Mouse (Mus musculus) hindbrain, embryonic 13.5 days (tissue): Measurements from ENCODE around the gene Wfdc12. TPM values are rescaled to one million over a fixed set of nuclear protein-coding genes. Genes with fewer than 3 reads are reported as not detected.

Experiments
- ATAC-seq: fragments of 200-750 bp; cut with Nextera tagmentation; 2 replicates; pipeline ENCODE4 v1.8.0; 2017; ENCODE audit warnings: moderate TSS enrichment; ENCODE audit not compliant: low FRiP score
- H3K27ac ChIP-seq: fragments of 300-500 bp; sonication (generic); 2 replicates; pipeline ENCODE4 v1.5.1; 2015; ENCODE audit warnings: inconsistent platforms, mild to moderate bottlenecking, moderate library complexity
- H3K27me3 ChIP-seq: fragments of 300-500 bp; sonication (generic); 2 replicates; pipeline ENCODE4 v1.6.1; 2015; ENCODE audit warnings: mild to moderate bottlenecking, inconsistent platforms
- H3K36me3 ChIP-seq: fragments of 300-500 bp; sonication (generic); 2 replicates; pipeline ENCODE4 v1.6.1; 2015; ENCODE audit warnings: mild to moderate bottlenecking, inconsistent platforms
- H3K4me1 ChIP-seq: fragments of 300-500 bp; sonication (generic); replicated peaks from 2 replicates; pipeline ENCODE4 v1.6.1; 2015; ENCODE audit warnings: inconsistent platforms
- H3K4me2 ChIP-seq: fragments of 300-500 bp; sonication (generic); 2 replicates; pipeline ENCODE4 v1.6.1; 2015; ENCODE audit warnings: inconsistent platforms, mild to moderate bottlenecking, moderate library complexity
- H3K4me3 ChIP-seq: fragments of 300-500 bp; sonication (generic); 2 replicates; pipeline ENCODE4 v1.5.1; 2015; ENCODE audit warnings: mild to moderate bottlenecking, inconsistent platforms
- H3K9ac ChIP-seq: fragments of 300-500 bp; sonication (generic); 2 replicates; pipeline ENCODE4 v1.6.1; 2015; ENCODE audit warnings: mild to moderate bottlenecking, inconsistent platforms
- H3K9me3 ChIP-seq: fragments of 300-500 bp; sonication (generic); 2 replicates; pipeline ENCODE4 v1.6.1; 2016; ENCODE audit warnings: inconsistent platforms
- WGBS: fragments of 180-500 bp; shearing (Covaris S2); methylation state at CpG from one replicate; pipeline ENCODE4 v1.1.7; 2015; 5-methylcytosine and 5-hydroxymethylcytosine counted together
- polyA plus RNA-seq: library from polyadenylated mRNA; unstranded; fragments of >200 nt; fragmentation: Nextera tagmentation; extraction: Ambion mirVana; gene quantifications from 2 replicates; pipeline ENCODE4 v1.2.1, GENCODE M21; 2015

The Wfdc12 gene
- polyA plus RNA-seq, 1 experiment from 2014 or later = not detected

DNA sequence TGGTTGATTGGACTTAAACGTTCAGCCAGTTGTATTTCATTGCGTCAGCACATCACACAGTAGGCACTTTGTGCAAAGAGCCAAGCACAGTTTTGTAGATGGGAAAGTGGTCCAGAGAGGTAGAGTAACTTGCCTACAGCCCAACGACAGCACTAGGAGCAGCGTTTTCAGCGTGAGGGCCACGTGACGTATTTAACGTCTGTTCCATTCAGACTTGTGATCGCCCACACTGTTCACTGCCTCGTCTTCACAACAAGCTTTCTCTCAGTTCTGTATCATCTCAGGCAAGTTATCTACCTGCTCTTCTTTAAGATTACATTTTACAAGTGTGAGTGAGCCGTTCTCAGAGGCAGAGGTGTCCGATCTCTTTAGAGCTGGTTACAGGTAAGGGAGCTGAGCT lies 43.9 kb downstream of the Wfdc12 start:
- peaks cover 40% of the 10 kb centered on the region for H3K4me1 ChIP-seq
- no peak for ATAC-seq
- H3K9ac ChIP-seq = no peak overlapping the region
- no peak overlapping the region for H3K27ac ChIP-seq
- WGBS = 97% methylated on average over 12 of the region's 12 CpGs
- peaks cover 7% of the 10 kb centered on the region for H3K36me3 ChIP-seq
- no peaks in the 10 kb centered on the region for H3K9me3 ChIP-seq
- H3K4me2 ChIP-seq = no peak overlapping the region
- H3K27me3 ChIP-seq = no peaks in the 10 kb centered on the region
- no peak overlapping the region for H3K4me3 ChIP-seq

DNA sequence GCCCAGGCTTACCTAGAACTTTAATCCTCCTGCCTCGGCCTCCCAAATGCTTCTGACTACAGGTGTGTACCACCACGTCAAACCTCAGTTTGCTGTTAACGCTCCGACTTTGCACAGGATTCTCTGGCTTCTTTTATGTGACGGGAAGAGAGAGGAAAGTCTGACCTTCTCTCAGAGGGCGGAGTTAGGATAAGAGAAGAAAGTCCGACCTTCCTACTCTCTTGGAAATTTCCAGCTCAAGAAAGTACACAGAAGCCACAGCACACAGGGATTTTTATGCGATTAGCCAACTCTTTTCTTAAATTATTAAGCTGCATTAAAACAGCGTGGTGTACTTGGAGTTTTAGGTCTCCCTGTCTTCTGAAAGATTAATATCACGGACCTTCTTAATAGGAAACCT lies 45.9 kb downstream of the Wfdc12 start:
- Histone ChIP-seq H3K27ac (no peak overlapping the region), H3K27me3 (no peaks in the 10 kb centered on the region), H3K4me2 (no peak overlapping the region), H3K36me3 (peaks cover 4% of the 10 kb centered on the region; the same call in 1 of the 2 replicates), H3K9ac (no peak overlapping the region), H3K9me3 (no peaks in the 10 kb centered on the region), H3K4me3 (no peak overlapping the region), H3K4me1 (peaks cover 25% of the 10 kb centered on the region)
- no peak for ATAC-seq
- WGBS = 83% methylated on average over 10 of the region's 10 CpGs

DNA sequence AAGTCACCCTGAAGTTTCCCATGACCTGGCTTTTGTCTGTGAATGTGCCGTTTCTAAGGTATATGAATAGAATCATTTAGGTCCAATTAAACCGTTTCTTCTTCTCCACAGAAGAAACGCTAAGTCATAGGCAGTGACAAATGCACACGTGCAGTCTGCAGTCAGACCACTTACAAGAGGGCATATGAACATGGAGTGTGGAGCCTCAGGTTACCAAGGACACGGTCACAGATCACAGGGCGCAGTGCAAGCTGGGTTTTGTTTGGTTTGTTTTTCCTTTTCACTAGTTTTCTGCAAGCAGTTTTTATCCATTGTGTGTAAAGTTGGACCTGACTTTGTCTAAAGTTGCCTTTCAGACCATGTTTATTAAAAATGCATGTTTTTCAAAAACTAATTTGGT lies 46.4 kb downstream of the Wfdc12 start:
- H3K4me3 ChIP-seq = no peak overlapping the region
- H3K9me3 ChIP-seq = no peaks in the 10 kb centered on the region
- WGBS = 37% methylated on average over 6 of the region's 6 CpGs
- ATAC-seq = no peak
- peaks cover 4% of the 10 kb centered on the region; the same call in 1 of the 2 replicates for H3K36me3 ChIP-seq
- no peak overlapping the region for H3K27ac ChIP-seq
- no peak overlapping the region for H3K9ac ChIP-seq
- H3K27me3 ChIP-seq = no peaks in the 10 kb centered on the region
- no peak overlapping the region for H3K4me2 ChIP-seq
- peaks cover 20% of the 10 kb centered on the region for H3K4me1 ChIP-seq

DNA sequence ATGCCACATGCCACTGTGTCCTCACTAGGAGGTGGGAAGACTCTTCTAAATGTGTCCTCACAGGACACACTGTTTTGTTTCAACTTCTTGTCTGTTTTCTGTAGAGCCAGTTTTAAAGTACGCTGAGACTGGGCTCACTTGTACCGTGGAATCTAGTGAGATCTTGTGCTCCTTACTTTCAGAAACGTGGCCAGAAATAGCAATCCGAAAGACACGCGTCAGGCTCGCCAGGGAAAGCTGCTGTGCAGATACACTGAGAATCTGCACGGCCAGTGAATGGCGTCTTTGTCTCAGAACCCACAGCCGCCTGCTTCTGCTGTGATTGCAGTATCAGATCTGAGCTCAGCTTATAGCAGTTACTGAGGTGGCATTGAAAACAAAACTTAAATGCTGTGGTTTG lies 48.4 kb downstream of the Wfdc12 start:
- Histone ChIP-seq H3K4me1 (peaks cover 32% of the 10 kb centered on the region), H3K27me3 (no peaks in the 10 kb centered on the region), H3K9ac (peak overlapping the region; percentile 19; the same call in 1 of the 2 replicates), H3K4me2 (no peak overlapping the region), H3K4me3 (no peak overlapping the region), H3K36me3 (peaks cover 4% of the 10 kb centered on the region; the same call in 1 of the 2 replicates), H3K27ac (peak overlapping the region; percentile 48; the same call in 1 of the 2 replicates), H3K9me3 (no peaks in the 10 kb centered on the region)
- WGBS = 45% methylated on average over 10 of the region's 10 CpGs
- no peak for ATAC-seq

Other genes with a start within 250 kb of the Wfdc12 start
- 434 and 443 TPM in 2 replicates for gene Ywhab, start 195.6 kb downstream of the Wfdc12 start, polyA plus RNA-seq
- 0.44 and 2.2 TPM in 2 replicates for gene Pabpc1l, start 165.2 kb downstream of the Wfdc12 start, polyA plus RNA-seq
- gene Stk4, start 120.3 kb downstream of the Wfdc12 start, polyA plus RNA-seq = 21.1 and 24.0 TPM in 2 replicates
- 47.1 and 49.5 TPM in 2 replicates for gene Tomm34, start 119.4 kb downstream of the Wfdc12 start, polyA plus RNA-seq
- 0.17 and 0.41 TPM in 2 replicates for gene Kcns1, start 19.5 kb downstream of the Wfdc12 start, polyA plus RNA-seq
- gene Wfdc5, start 7.9 kb downstream of the Wfdc12 start, polyA plus RNA-seq = not detected in 2 replicates
- not detected in 2 replicates for gene Wfdc15a, start 9.5 kb upstream of the Wfdc12 start, polyA plus RNA-seq
- gene Wfdc15b, start 31.1 kb upstream of the Wfdc12 start, polyA plus RNA-seq = not detected in 2 replicates
- not detected in 2 replicates for gene Svs2, start 47.9 kb upstream of the Wfdc12 start, polyA plus RNA-seq
- gene Svs3b, start 66.0 kb upstream of the Wfdc12 start, polyA plus RNA-seq = not detected in 2 replicates
- gene Svs4, start 87.9 kb upstream of the Wfdc12 start, polyA plus RNA-seq = not detected in 2 replicates
- gene Svs3a, start 98.7 kb upstream of the Wfdc12 start, polyA plus RNA-seq = not detected in 2 replicates
- gene Svs6, start 126.1 kb upstream of the Wfdc12 start, polyA plus RNA-seq = not detected in 2 replicates
- not detected in 2 replicates for gene Svs5, start 142.1 kb upstream of the Wfdc12 start, polyA plus RNA-seq
- 0.49 and 0.92 TPM in 2 replicates for gene Slpi, start 198.5 kb upstream of the Wfdc12 start, polyA plus RNA-seq
- gene Rbpjl, start 212.5 kb upstream of the Wfdc12 start, polyA plus RNA-seq = 0.05 and 0.09 TPM in 2 replicates
- gene Matn4, start 214.6 kb upstream of the Wfdc12 start, polyA plus RNA-seq = 2.3 and 9.3 TPM in 2 replicates